In genomic region chr13:119661420-119661819, GRCm38 (mm10) we compare ENCODE assay signal across 10 mouse cellular contexts. TPM values are rescaled to one million over a fixed set of nuclear protein-coding genes. Genes with fewer than 3 reads are reported as not detected.
DNase-seq lines count a peak whose midpoint lies in the region; ATAC-seq and TF ChIP-seq lines count a peak whose summit lies in the region.
"Not testable (repeated sequence)": the region's sequence is repeated elsewhere in the genome, so short reads cannot be mapped to it uniquely, and the experiment has no call there.
"Had no signal": no experiment of that assay in that cellular context is flagged by ENCODE, and none has a peak within 500 bp of the region (broad histone marks: within the 10 kb centered on the region; RNA-seq: fewer than 3 reads in every experiment).

No protein-coding gene starts in this region.

- not testable (repeated sequence) for H3K27me3 ChIP-seq in limb, embryonic 14.5 days (ENCODE audit: control insufficient read depth, insufficient read depth, low read length)

- WGBS in limb, embryonic 14.5 days, result 57% methylated on average over 3 of the region's 9 CpGs

- peak; percentile 49 for DNase-seq in adrenal gland, adult 2 months
- peak; percentile 11 to 33 for DNase-seq in cerebellum, postnatal 10 days
- DNase-seq in gastrocnemius, adult 2 months, result peak; percentile 36
- peak; percentile 61 for DNase-seq in kidney, adult 18-20 months
- peak; percentile 64 to 69 for DNase-seq in kidney, postnatal 36 days
- not testable (repeated sequence) for DNase-seq in limb, embryonic 14.5 days (ENCODE audit: low spot score)
- DNase-seq in lung, postnatal 36 days, result peak; percentile 52
- DNase-seq in right cerebral cortex, postnatal 4 days, result peak; percentile 17

- intact Hi-C loops in gastrocnemius, adult 2 months (cut with DNase I), result not testable (repeated sequence)

- peak; percentile 53; the same call in 1 of the 2 replicates for ATAC-seq in limb, embryonic 14.5 days (ENCODE audit: low FRiP score, low read depth)

- H3K9ac ChIP-seq in limb, embryonic 14.5 days (ENCODE audit: low read depth, low read length, severe bottlenecking), result not testable (repeated sequence)

- not testable (repeated sequence) for H3K4me2 ChIP-seq in limb, embryonic 14.5 days (replicated peaks; ENCODE audit: low read depth, low read length, severe bottlenecking)

- not testable (repeated sequence) for H3K4me3 ChIP-seq in gastrocnemius, adult 2 months; limb, embryonic 14.5 days (replicated peaks; ENCODE audit: low read length)

- H3K27ac ChIP-seq in gastrocnemius, adult 2 months; limb, embryonic 14.5 days (replicated peaks; ENCODE audit: low read depth, low read length): not testable (repeated sequence)

- TF ChIP-seq POLR2A in limb, embryonic 14.5 days (IDR thresholded peaks at IDR 0.05; ENCODE audit: borderline replicate concordance, extremely low read depth, insufficient read depth, insufficient read length), result not testable (repeated sequence)

- not testable (repeated sequence) for H3K36me3 ChIP-seq in limb, embryonic 14.5 days (ENCODE audit: control insufficient read depth, insufficient read depth, low read length)

- TF ChIP-seq CTCF in gastrocnemius, adult 2 months (IDR thresholded peaks at IDR 0.05), result peak; percentile 47

- not testable (repeated sequence) for H3K4me1 ChIP-seq in limb, embryonic 14.5 days (ENCODE audit: control insufficient read depth, insufficient read depth, low read length)

- not testable (repeated sequence) for H3K9me3 ChIP-seq in limb, embryonic 14.5 days (ENCODE audit: control insufficient read depth, low read length)

RNA-seq across cellular contexts. Expression of gene Hmgcs1, which starts 28.8 kb away (rescaled TPM):
- 100 to 1,000 TPM; 155 to 624 TPM for total RNA-seq in adrenal gland, adult 2 months (2021)
- polyA plus RNA-seq in adrenal gland, adult 2 months (2012; rRNA removed), result 24.6 and 46.2 TPM in 2 replicates
- 10 to 100 TPM; 23.6 to 31.9 TPM for total RNA-seq in gastrocnemius, adult 2 months (2021)
- 84.0 and 93.0 TPM in 2 replicates for polyA plus RNA-seq in limb, embryonic 14.5 days (2012; rRNA removed)
- polyA plus RNA-seq in limb, embryonic 14.5 days (2014; fragmentation: Nextera tagmentation; extraction: Ambion mirVana), result 118 and 135 TPM in 2 replicates

RNA-seq across cellular contexts. Expression of gene Ccl28, which starts 37.8 kb away (rescaled TPM):
- total RNA-seq in adrenal gland, adult 2 months (2021), result 1 to 10 TPM in 1 of 2 experiments, under 1 TPM in 1; 0.62 to 1.0 TPM
- polyA plus RNA-seq in adrenal gland, adult 2 months (2012; rRNA removed), result not detected in 2 replicates
- 1 to 10 TPM in 1 of 2 experiments, under 1 TPM in 1; 0.61 to 1.9 TPM for total RNA-seq in gastrocnemius, adult 2 months (2021)
- 0.18 and 0.23 TPM in 2 replicates for polyA plus RNA-seq in limb, embryonic 14.5 days (2012; rRNA removed)
- polyA plus RNA-seq in limb, embryonic 14.5 days (2014; fragmentation: Nextera tagmentation; extraction: Ambion mirVana), result 0.07 TPM in 1 of 2 replicates, not detected in the other
- total RNA-seq: MEL had no signal
- polyA plus RNA-seq: heart, embryonic 13.5 days had no signal

Comparison
In these comparisons a context has a peak if more than half of its experiments do, and no peak if none do; other contexts are left out.
1. RNA of gene Hmgcs1, which starts 28.8 kb away (total RNA-seq): 155 to 624 TPM in adrenal gland, adult 2 months; 23.6 to 31.9 TPM in gastrocnemius, adult 2 months; every median in the first group is over 4 times any median in the second.